ENCODE assay signal across 23 mouse cellular contexts in the genomic region with DNA sequence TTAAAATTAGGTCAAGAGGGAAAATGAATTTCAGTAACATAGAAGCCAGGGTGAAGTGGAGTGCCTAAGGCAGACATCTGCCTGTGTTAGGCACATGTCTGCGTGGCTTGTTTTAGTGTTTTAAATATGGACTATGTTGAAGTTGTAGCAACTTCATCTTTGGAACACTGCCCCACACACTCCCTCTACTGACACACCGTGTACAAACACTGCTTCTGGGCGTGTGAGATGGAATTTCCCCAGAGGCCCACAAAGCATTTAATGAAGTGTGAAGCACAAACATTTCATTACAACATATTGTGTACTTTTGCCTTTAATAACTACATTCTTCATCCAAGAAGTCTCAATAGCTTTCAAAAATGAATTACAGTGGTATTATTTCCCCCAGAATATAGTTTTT.
DNase-seq lines count a peak whose midpoint lies in the region; ATAC-seq and TF ChIP-seq lines count a peak whose summit lies in the region.
"Had no signal": no experiment of that assay in that cellular context is flagged by ENCODE, and none has a peak within 500 bp of the region (broad histone marks: within the 10 kb centered on the region; RNA-seq: fewer than 3 reads in every experiment).

No protein-coding gene starts in this region.

- H3K36me3 ChIP-seq in hindbrain, postnatal 0 days (ENCODE audit: insufficient read depth, low read length) = no peaks in the 10 kb centered on the region
- H3K36me3 ChIP-seq in hindbrain, embryonic 14.5 days (replicated peaks; ENCODE audit: control insufficient read depth, insufficient read depth) = no peaks in the 10 kb centered on the region
- no peaks in the 10 kb centered on the region; the same call in 1 of the 2 replicates for H3K36me3 ChIP-seq in ES-E14 (ENCODE audit: control insufficient read depth, insufficient read depth, low read length, poor library complexity, severe bottlenecking)
- H3K36me3 ChIP-seq in liver, embryonic 12.5 days = no peaks in the 10 kb centered on the region
- H3K36me3 ChIP-seq: forebrain, embryonic 10.5 days; hindbrain, embryonic 12.5 days; lung, embryonic 15.5 days; midbrain, embryonic 15.5 days; neural tube, embryonic 12.5 days had no signal

- H3K9me3 ChIP-seq in hindbrain, postnatal 0 days (ENCODE audit: low read length) = no peaks in the 10 kb centered on the region
- no peaks in the 10 kb centered on the region for H3K9me3 ChIP-seq in hindbrain, embryonic 14.5 days (ENCODE audit: control insufficient read depth, low read length)
- H3K9me3 ChIP-seq in ES-E14 (ENCODE audit: control insufficient read depth, insufficient read depth, low read depth, low read length) = no peaks in the 10 kb centered on the region
- H3K9me3 ChIP-seq in liver, embryonic 12.5 days (replicated peaks) = no peaks in the 10 kb centered on the region
- H3K9me3 ChIP-seq: forebrain, embryonic 10.5 days; hindbrain, embryonic 12.5 days; lung, embryonic 15.5 days; midbrain, embryonic 15.5 days; neural tube, embryonic 12.5 days had no signal

- 48% methylated on average over 3 of the region's 3 CpGs for WGBS in hindbrain, postnatal 0 days
- WGBS in hindbrain, embryonic 14.5 days = 59% methylated on average over 3 of the region's 3 CpGs
- WGBS in liver, embryonic 12.5 days (ENCODE audit: insufficient replicate concordance) = 76% methylated on average over 3 of the region's 3 CpGs

- no peak overlapping the region for H3K27ac ChIP-seq in hindbrain, postnatal 0 days
- no peak overlapping the region for H3K27ac ChIP-seq in hindbrain, embryonic 14.5 days
- H3K27ac ChIP-seq in ES-E14 (ENCODE audit: insufficient read depth, low read depth, low read length, poor library complexity, severe bottlenecking) = peak overlapping the region; percentile 93
- no peak overlapping the region for H3K27ac ChIP-seq in liver, embryonic 12.5 days
- H3K27ac ChIP-seq: heart, adult 2 months; kidney, postnatal 0 days; lung, embryonic 15.5 days; midbrain, embryonic 15.5 days; neural tube, embryonic 12.5 days had no signal

- no peaks in the 10 kb centered on the region for H3K27me3 ChIP-seq in hindbrain, postnatal 0 days (ENCODE audit: insufficient read depth, low read length)
- no peaks in the 10 kb centered on the region for H3K27me3 ChIP-seq in hindbrain, embryonic 14.5 days (ENCODE audit: control insufficient read depth, insufficient read depth, low read length)
- no peaks in the 10 kb centered on the region for H3K27me3 ChIP-seq in liver, embryonic 12.5 days (replicated peaks)
- H3K27me3 ChIP-seq: hindbrain, embryonic 12.5 days; lung, embryonic 15.5 days; midbrain, embryonic 15.5 days; neural tube, embryonic 12.5 days had no signal

- peaks cover 4% of the 10 kb centered on the region; the same call in 1 of the 2 replicates for H3K4me1 ChIP-seq in hindbrain, postnatal 0 days (ENCODE audit: insufficient read depth, low read length)
- H3K4me1 ChIP-seq in hindbrain, embryonic 14.5 days (replicated peaks; ENCODE audit: control insufficient read depth, insufficient read depth, low read length) = no peaks in the 10 kb centered on the region; the same call in 1 of the 2 replicates
- H3K4me1 ChIP-seq in ES-E14 (ENCODE audit: control insufficient read depth in 2 of 2, insufficient read depth in 2 of 2, low read length in 2 of 2, poor library complexity in 1 of 2) = peaks cover 4 to 8% of the 10 kb centered on the region in 2 experiments
- H3K4me1 ChIP-seq in liver, embryonic 12.5 days = no peaks in the 10 kb centered on the region
- H3K4me1 ChIP-seq: neural tube, embryonic 12.5 days had no signal

- no peak overlapping the region for H3K9ac ChIP-seq in hindbrain, postnatal 0 days (replicated peaks; ENCODE audit: low read length)
- H3K9ac ChIP-seq in hindbrain, embryonic 14.5 days = no peak overlapping the region
- H3K9ac ChIP-seq in ES-E14 (ENCODE audit: insufficient read depth, low read depth, low read length, poor library complexity, severe bottlenecking) = no peak overlapping the region
- H3K9ac ChIP-seq in liver, embryonic 12.5 days = no peak overlapping the region
- H3K9ac ChIP-seq: hindbrain, embryonic 12.5 days; lung, embryonic 15.5 days; midbrain, embryonic 15.5 days; neural tube, embryonic 12.5 days had no signal

- TF ChIP-seq CTCF in hindbrain, postnatal 0 days (IDR thresholded peaks at IDR 0.05; ENCODE audit: low read depth) = no peak

- in situ Hi-C loops in ES-E14 (cut with MboI; ENCODE audit: low sequenced_read_pairs in 2 of 2, unreplicated experiment in 2 of 2) = no loop called here

- DNase-seq in hindbrain, postnatal 0 days (ENCODE audit: low spot score) = peak; percentile 6
- DNase-seq in hindbrain, embryonic 14.5 days (ENCODE audit: low spot score) = no peak
- DNase-seq in ES-E14 (ENCODE audit: low read depth, low spot score) = no peak
- peak; percentile 65 for DNase-seq in lung, postnatal 10 days
- peak; percentile 4 for DNase-seq in telencephalon, adult 2 months (ENCODE audit: low read depth, low spot score)
- DNase-seq in kidney, adult 11 months = no peak
- DNase-seq: adrenal gland, postnatal 25 days; cerebellum, adult 9-11 months; gastrocnemius, postnatal 25 days; heart, adult 2 months; kidney, adult 2 months; right cerebral cortex, postnatal 14 days; spleen, adult 18-20 months; thymus, postnatal 36 days had no signal

- H3K4me3 ChIP-seq in hindbrain, postnatal 0 days (ENCODE audit: low read length) = no peak overlapping the region
- H3K4me3 ChIP-seq in hindbrain, embryonic 14.5 days (replicated peaks; ENCODE audit: low read length) = no peak overlapping the region
- no peak overlapping the region for H3K4me3 ChIP-seq in ES-E14 (ENCODE audit: insufficient read depth in 1 of 2, low read depth in 1 of 2, low read length in 2 of 2, poor library complexity in 1 of 2, severe bottlenecking in 1 of 2)
- no peak overlapping the region for H3K4me3 ChIP-seq in liver, embryonic 12.5 days
- H3K4me3 ChIP-seq: forebrain, embryonic 10.5 days; heart, adult 2 months; hindbrain, embryonic 12.5 days; lung, embryonic 15.5 days; midbrain, embryonic 15.5 days; neural tube, embryonic 12.5 days had no signal

- H3K4me2 ChIP-seq in hindbrain, postnatal 0 days (ENCODE audit: low read depth, low read length) = no peak overlapping the region
- H3K4me2 ChIP-seq in hindbrain, embryonic 14.5 days (replicated peaks) = no peak overlapping the region
- no peak overlapping the region for H3K4me2 ChIP-seq in liver, embryonic 12.5 days
- H3K4me2 ChIP-seq: hindbrain, embryonic 12.5 days; liver, embryonic 11.5 days; lung, embryonic 15.5 days; midbrain, embryonic 15.5 days; neural tube, embryonic 12.5 days had no signal

- ATAC-seq in hindbrain, postnatal 0 days = no peak
- ATAC-seq in hindbrain, embryonic 14.5 days (ENCODE audit: low FRiP score) = no peak
- no peak for ATAC-seq in liver, embryonic 12.5 days
- ATAC-seq: inflammation-experienced regulatory T-cells, adult 6 months had no signal

TF ChIP-seq in ES-E14, 5 proteins besides CTCF, POLR2A, EP300 and RAD21:
- TF ChIP-seq MAFK (IDR thresholded peaks at IDR 0.05; ENCODE audit: insufficient read depth, low read depth, low read length) (no peak), CHD2 (IDR thresholded peaks at IDR 0.05; ENCODE audit: low read depth, low read length) (0 out of 2 replicates have a peak, but pooled peaks have one; percentile 25)

Comparison
In these comparisons a context has a peak if more than half of its experiments do, and no peak if none do; other contexts are left out.
1. DNase-seq: peak in hindbrain, postnatal 0 days (single experiment), lung, postnatal 10 days (single experiment) and telencephalon, adult 2 months (single experiment); none in hindbrain, embryonic 14.5 days (single experiment), ES-E14 (single experiment) and kidney, adult 11 months (single experiment).